Mouse (Mus musculus) megakaryocyte progenitor cell, adult 5-6 weeks (primary cell): Measurements from ENCODE around the gene Cd207. TPM values are rescaled to one million over a fixed set of nuclear protein-coding genes. Genes with fewer than 3 reads are reported as not detected.
"Not testable (repeated sequence)": the region's sequence is repeated elsewhere in the genome, so short reads cannot be mapped to it uniquely, and the experiment has no call there.

ENCODE experiments used
- ATAC-seq: replicated peaks from 2 replicates; pipeline ENCODE4 v1.8.0; 2016; ENCODE audit warnings: mild to moderate bottlenecking, moderate TSS enrichment, inconsistent platforms; ENCODE audit not compliant: poor library complexity
- total RNA-seq, 2 experiments: library from RNA; stranded (forward) in 1 of 2; stranded (reverse) in 1 of 2; fragments of 157-497, 149-512 nt in 1 of 2; fragments of 200-1000 nt in 1 of 2; gene quantifications; 2 replicates each; pipeline versions ENCODE4 v1.2.3 to v1.2.4; 2015 to 2017

Cd207 gene
- total RNA-seq, 2 experiments from 2014 or later, result not detected

DNA sequence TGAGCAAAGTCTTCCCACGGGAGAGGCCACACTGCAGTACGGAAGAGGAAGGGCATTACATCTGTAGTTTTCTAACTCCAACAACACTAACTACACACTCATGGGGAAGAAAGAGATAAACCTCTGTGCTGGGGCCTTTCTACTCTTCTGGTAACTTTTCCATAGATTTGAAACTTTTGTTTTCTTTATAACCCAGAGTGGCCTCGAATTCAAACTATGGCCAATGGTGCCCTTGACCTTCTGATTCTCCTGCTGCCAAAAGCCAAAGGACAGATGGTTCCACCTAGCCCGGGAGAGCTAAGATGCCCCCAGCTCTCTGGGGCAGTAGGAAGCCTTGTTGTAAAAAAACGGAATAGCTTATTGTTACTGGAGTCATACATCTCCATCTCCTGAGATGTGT is 22.3 kb upstream of the Cd207 start:
- ATAC-seq, result no peak

DNA sequence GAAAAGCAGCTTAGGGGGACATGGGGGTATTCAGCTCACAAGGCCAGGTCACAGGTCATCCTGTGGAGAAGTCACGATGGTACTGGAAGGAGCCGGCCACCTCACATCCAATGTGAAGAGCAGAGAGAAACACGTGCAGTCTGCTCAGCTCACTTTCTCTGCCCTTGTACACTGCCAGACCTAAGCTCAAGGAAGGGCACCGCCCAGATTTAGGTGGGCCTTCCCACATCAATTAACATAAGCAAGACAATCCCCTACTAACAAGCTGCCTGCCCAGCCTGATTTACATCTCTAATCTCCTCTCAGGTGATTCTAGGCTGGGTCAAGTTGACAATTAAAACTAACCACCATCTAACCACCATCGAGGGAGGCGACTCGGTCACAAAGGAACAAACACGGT is 20.3 kb upstream of the Cd207 start:
- no peak for ATAC-seq

DNA sequence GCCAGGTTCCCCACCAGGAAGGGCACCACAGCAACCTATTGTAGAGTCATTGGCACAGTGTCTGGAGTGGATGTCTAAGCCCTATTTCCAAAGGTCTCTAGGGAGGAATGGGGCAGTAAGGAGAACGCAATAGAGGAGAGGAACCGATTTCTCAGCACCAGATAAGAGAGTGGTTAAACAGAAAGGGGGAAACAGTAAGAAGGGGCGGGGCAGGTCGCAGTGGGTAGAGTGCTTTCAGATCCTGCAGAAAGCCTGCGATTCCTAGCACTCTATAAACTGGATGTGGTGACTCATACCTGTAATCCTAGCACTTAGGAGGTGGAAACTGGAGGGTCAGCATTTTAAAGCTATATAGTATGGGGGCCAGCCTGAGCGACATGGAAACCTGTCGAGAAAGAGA is 19.0 kb upstream of the Cd207 start:
- peak; percentile 60; the same call in 1 of the 2 replicates for ATAC-seq

DNA sequence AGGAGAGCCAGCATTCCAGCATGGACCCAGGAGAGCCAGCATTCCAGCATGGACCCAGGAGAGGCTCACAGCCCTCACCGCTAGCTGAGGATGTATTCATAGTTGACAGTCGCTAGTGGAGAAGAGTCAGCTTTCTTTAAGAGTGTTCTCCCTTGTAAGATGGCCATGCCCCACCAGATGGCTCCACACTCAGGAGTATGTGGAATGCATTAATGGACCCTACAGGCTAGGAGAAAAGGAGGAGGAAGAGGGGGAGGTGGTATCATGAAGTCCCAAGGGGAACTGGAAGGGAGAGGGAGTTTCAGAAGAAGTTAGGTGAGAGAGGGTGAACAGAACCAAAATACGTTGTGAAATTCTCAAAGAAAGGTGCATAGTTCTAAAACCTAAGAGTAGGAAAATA is 18.1 kb upstream of the Cd207 start:
- no peak for ATAC-seq

DNA sequence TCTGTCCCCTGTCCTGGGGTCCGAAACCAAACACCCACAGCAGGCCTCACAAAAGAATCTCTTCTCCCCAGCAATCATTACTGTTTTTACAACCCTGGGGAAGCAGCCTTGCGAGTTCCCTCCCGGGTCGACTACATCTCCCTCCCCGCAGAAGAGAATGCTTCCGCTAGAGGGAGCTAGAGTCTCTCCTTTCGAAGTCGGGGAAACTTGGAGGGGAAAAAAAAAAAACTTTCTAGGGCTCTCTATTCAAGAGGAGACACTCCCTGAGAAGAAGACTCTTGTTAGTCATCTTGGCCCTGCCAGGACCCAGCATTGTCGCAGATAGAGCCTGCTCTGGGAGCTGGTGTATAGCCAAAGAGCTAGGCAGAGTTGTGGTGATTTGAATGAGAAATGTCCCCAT is 16.2 kb upstream of the Cd207 start:
- ATAC-seq, result peak; percentile 59

DNA sequence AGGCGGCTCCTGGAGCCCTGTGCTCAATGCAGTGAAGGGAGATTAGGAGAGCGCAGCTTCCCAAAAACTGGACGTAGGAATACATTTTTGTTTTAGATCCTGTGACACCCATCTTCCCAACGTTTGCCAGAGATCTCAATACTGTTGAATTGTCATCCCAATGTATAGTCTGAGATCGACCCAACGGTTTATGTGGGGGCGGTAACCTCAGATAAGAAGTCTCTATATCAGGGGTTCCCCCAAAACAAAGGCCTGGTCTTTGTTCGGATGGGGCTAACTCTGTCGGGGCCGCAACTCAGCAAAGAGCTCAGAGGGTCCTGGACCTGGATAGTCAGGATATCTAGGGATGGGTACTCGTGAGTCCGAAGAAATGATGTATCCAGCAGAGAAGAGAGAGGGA is 15.3 kb upstream of the Cd207 start:
- no peak for ATAC-seq

DNA sequence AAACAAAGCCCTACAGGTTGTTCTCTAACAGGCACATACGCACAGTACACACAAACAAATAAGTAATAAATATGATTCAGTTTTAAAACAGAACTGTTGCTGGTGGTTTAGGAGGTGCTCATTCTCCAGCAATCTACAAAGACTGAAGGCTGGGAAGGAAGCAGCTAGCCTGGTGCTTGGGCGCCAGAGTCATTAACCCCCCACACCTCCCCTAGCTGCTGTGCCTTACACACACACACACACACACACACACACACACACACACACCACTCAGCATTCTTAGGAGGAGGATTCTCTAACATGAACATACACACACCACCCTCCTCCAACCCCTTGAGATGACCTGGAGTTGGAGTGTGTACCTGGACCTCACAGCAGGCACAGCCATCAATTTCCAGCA is 13.3 kb upstream of the Cd207 start:
- no peak for ATAC-seq

DNA sequence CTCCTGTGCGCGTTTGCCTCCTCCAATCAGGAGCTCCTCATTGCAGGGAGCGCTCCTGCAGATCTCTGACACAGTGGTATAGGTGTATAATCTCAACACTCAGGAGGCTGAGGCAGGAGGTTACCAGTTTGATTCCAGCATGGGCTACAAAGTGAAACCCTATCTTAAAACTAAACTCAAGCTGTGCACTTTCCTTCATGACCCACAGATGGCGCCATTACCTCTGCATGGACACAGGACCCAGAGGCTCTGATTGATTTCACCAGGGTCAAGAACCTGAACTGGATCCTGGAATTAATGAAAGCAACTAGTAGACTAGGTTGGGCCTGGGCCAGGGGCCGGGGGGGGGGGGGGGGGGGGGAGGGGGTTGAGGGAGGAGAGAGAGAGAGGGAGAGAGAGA is 12.6 kb upstream of the Cd207 start:
- ATAC-seq, result peak; percentile 69

DNA sequence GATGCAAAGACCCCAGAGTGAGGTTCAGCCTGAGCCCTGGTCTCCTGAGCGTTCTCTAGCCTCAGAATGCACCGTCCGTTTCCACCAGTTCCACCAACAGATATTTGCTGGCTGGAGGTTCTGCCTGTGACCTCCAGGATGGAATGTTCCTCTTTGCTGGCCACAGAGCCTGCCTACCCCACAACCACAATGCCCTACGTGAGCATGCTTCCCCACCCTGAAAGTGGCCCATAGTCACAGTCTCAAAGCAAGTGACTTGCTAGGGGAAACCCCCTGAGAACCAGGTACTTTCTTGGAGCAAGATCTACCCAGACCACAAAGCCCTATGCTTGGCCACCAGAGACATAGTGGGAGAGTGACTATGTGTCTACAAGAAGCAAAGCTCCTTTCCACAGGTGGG is 11.7 kb upstream of the Cd207 start:
- peak; percentile 50; the same call in 1 of the 2 replicates for ATAC-seq

DNA sequence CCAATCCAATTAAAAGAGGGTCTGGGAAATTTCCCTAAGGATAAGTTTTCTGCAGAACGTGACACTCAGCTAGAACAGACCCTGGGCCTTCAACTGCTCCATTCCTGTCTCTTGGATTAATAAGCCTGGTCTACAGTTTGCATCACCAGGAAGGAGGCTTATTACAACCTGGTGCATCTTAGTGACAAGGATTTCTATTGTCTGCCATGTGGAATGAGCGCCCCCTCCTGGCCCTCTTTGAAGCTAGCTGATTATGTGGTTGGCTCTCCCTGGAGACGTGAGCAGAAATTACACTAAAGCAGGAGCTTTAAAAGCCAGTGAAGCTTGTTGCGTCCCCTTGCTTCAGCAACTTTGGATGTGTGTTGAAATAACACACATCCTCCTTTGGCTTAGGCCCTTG is 4.3 kb downstream of the Cd207 start:
- ATAC-seq, result peak; percentile 77

DNA sequence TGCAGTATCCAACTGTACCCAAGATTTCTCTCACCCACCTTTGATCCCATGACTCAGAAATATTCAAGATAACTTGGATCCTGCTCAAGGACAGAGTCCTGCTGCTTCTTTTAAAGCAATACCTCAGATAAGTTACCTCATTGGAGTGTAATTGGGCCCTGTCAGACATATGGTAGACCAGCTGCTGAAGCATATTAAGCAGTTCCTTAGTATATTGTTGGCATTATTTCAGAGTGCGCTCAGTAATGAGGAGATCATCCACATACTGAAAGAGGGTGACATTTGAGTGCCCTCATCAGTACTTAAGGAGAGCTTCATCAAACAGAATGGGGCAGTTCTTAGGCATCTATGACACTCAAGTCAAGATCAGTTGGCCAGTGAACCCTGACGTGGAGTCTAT is 12.6 kb downstream of the Cd207 start:
- ATAC-seq, result no peak

DNA sequence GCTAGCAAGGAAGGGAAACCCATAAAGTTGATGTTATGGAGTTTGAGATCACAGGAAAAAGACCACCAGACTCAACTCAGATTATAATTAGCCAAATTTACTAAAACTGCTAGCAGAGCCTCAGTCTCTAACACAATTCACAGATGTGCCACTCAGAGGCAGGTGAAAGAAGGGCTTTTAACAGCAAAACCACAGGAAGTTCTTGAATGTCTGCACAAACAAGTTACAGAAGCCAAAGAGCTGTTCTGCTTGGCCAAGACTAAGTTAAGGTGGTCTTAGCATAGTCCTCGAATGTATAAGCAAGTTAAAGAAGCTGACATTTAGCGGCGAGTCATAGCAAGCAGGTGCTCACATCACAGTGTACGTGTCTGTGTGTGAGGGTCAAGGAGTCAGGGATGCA is 16.8 kb downstream of the Cd207 start:
- ATAC-seq, result no peak

DNA sequence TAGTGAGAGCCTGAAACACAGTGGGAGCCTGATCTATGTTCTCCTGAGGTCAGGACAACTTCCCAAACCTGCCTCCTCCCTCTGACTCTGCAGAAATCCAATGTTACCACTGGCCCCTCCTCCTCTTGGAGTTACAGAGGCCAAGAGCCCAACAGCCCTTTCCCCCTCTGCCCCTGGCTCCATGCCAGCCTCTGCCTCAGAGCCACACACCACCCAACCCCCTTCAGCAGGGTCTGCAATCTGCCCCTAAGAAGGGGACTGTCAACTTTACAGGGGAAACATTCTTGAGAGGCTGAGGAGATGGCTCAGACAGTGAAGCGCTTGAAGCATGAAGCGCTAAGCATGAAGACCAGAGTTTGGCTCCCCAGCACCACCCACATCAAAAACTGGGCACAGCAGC is 21.6 kb downstream of the Cd207 start, which contains the start of gene Clec4f:
Gene Clec4f (minus strand): TSS at position 101 of the 400 bp plus-strand sequence.
- ATAC-seq, result no peak

DNA sequence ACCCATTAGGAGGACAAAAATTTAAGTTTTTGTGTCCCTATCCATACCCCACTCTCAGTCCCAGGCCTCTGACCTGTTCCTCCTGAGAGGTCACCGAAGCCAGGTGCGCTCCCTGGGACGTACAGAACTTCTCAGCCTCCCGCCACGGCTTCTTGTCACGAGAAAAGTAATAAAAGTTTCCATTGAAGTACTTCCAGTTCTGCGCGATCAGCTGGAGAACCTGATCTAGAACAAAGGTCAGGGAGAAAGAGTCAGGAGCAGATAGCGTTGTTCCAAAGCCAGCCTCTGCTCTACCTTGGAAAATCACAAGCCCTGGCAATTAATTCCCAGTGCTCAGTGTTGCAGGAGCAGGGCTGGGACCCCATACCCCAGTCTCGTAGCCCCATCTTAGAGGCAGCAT is 30.9 kb downstream of the Cd207 start:
- no peak for ATAC-seq

DNA sequence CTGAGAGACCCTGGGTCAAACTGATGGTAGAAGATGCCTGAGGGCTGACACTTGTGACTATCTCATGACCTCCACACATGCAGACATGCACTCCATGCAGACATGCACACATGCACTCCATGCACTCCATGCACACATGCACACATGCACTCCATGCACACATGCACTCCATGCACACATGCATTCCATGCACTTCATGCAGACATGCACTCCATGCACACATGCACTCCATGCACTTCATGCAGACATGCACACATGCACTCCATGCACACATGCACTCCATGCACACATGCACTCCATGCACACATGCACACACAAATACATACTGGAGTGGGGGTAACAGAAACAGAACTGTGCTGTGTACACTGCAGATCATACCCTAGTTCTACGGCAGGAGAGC is 42.3 kb downstream of the Cd207 start:
- ATAC-seq, result no peak

DNA sequence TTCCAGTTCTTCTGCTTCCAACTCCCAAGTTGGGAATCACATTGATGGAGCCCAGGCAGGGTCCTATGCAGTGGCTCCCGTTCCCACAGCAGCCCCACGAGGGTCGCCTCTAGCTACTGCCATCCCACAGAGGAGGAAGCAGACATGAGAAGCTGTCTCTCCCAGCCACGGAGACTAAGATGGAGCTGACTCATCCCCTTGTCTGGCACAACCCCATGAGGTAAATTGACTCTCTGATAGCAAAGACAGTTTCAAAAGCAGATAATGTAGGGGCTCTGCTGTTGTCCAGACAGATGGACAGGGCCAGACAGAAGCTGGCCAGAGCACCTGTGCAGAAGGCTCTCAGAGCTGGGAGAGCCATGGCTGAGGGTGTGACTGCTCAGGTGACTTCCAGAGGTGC is 43.0 kb downstream of the Cd207 start:
- not testable (repeated sequence) for ATAC-seq

DNA sequence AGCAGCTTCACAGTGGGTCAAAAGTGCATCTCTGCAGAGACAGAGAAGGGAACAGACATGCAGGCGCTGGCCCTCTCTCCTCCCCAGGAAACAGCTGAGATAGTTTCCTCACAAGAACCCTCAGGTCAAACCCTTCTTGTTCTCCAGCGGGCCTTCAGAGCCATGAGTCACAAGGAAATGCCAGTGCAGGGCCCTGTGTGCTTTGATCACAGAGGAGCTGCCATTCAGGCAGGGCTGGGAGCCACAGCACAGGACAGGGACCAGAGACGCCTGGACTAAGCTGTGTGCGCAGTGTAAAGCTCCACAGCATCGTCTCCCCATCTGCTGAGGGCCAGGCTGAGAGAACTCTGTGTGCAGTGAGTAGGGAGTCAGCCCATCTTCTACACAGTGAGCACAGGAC is 43.6 kb downstream of the Cd207 start:
- ATAC-seq, result not testable (repeated sequence)

DNA sequence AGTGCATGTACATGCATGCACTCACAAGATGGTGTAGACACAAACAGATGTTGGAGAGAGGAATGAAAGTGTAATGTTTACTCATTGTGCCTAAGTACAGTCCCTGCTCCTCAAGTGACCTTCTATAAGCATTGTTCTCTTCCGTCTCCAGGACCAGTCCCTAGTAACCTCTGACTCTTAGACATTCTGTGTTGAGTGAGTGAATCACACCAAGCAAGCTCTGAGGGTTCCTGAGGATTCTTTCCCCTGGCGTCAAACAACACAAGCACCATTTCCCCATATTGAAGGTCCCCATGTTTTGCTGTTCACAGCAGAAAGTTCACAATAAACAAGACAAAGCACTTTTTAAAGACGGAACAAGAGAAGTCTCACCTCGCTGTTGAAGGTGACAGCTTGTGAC is 45.8 kb downstream of the Cd207 start:
- no peak for ATAC-seq

DNA sequence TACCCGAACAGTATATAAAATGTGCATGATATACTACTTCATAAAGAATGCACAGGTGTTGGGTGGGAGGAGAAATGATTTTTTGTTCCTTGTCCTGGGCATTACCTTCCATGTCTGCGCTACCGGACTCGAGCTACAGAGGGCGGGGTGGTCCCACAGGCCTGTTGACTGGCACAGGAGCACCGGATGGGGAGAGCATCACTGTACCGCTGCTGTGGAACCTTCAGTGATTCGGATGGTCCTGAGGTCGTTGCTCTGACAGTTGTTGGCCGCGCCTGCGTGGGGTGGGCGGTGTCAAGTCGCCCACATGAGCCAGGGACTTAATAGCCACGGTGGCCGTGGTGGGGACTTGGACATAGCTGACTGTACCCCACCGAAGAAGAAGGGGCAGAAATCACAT is 50.9 kb downstream of the Cd207 start:
- no peak; the same call in 1 of the 2 replicates for ATAC-seq

Other genes starting within 250 kb of the Cd207 start
- gene Tet3, start 218.8 kb downstream of the Cd207 start, total RNA-seq (2015), result 27.9 and 29.6 TPM in 2 replicates
- 12.2 and 14.5 TPM in 2 replicates for gene Tet3, start 218.8 kb downstream of the Cd207 start, total RNA-seq (2017)
- 40.2 and 51.7 TPM in 2 replicates for gene Dguok, start 170.9 kb downstream of the Cd207 start, total RNA-seq (2015)
- gene Dguok, start 170.9 kb downstream of the Cd207 start, total RNA-seq (2017), result 34.3 and 35.3 TPM in 2 replicates
- not detected in 2 replicates for gene Actg2, start 141.6 kb downstream of the Cd207 start, total RNA-seq (2015)
- not detected in 2 replicates for gene Actg2, start 141.6 kb downstream of the Cd207 start, total RNA-seq (2017)
- 30.8 and 34.5 TPM in 2 replicates for gene Stambp, start 105.1 kb downstream of the Cd207 start, total RNA-seq (2015)
- gene Stambp, start 105.1 kb downstream of the Cd207 start, total RNA-seq (2017), result 4.0 and 7.4 TPM in 2 replicates
- not detected in 2 replicates for gene Clec4f, start 21.7 kb downstream of the Cd207 start, total RNA-seq (2015)
- gene Clec4f, start 21.7 kb downstream of the Cd207 start, total RNA-seq (2017), result not detected in 2 replicates
- gene Vax2, start 33.4 kb upstream of the Cd207 start, total RNA-seq (2015), result not detected in 2 replicates
- gene Vax2, start 33.4 kb upstream of the Cd207 start, total RNA-seq (2017), result not detected in 2 replicates
- gene Atp6v1b1, start 65.1 kb upstream of the Cd207 start, total RNA-seq (2015), result not detected in 2 replicates
- gene Atp6v1b1, start 65.1 kb upstream of the Cd207 start, total RNA-seq (2017), result not detected in 2 replicates
- not detected in 2 replicates for gene Ankrd53, start 84.8 kb upstream of the Cd207 start, total RNA-seq (2015)
- not detected in 2 replicates for gene Ankrd53, start 84.8 kb upstream of the Cd207 start, total RNA-seq (2017)
- 57.5 TPM in 2 replicates for gene Tex261, start 98.0 kb upstream of the Cd207 start, total RNA-seq (2015)
- 36.5 and 39.8 TPM in 2 replicates for gene Tex261, start 98.0 kb upstream of the Cd207 start, total RNA-seq (2017)
- gene Nagk, start 117.1 kb upstream of the Cd207 start, total RNA-seq (2015), result 19.7 and 21.5 TPM in 2 replicates
- gene Nagk, start 117.1 kb upstream of the Cd207 start, total RNA-seq (2017), result 12.4 and 13.2 TPM in 2 replicates
- 5.8 and 8.7 TPM in 2 replicates for gene Paip2b, start 153.9 kb upstream of the Cd207 start, total RNA-seq (2015)
- gene Paip2b, start 153.9 kb upstream of the Cd207 start, total RNA-seq (2017), result 12.7 and 14.1 TPM in 2 replicates
- 142 and 181 TPM in 2 replicates for gene Zfp638, start 189.3 kb upstream of the Cd207 start, total RNA-seq (2015)
- 114 and 156 TPM in 2 replicates for gene Zfp638, start 189.3 kb upstream of the Cd207 start, total RNA-seq (2017)